Mouse (Mus musculus) right cerebral cortex, postnatal 4 days (tissue): ENCODE measurements around the gene Fbxl20.
"Not testable (repeated sequence)": the region's sequence is repeated elsewhere in the genome, so short reads cannot be mapped to it uniquely, and the experiment has no call there.

Experiments used
- DNase-seq: peaks from one replicate; pipeline ENCODE4 v3.0.0-alpha.2; 2022

Fbxl20 gene

GRCm38 (mm10) chr11:98149786-98150624 is at the start of gene Fbxl20:
TSS of gene Fbxl20 (minus strand) at chr11:98150403.
- DNase-seq: peak; percentile 90

- peak; percentile 81 for DNase-seq
Observed at GRCm38 (mm10) chr11:98192901-98193805, 43.0 kb upstream of the Fbxl20 start, which contains the start of gene Med1. TSS of gene Med1 (minus strand) at chr11:98193293.

GRCm38 (mm10) chr11:98190820-98191219 is 40.6 kb upstream of the Fbxl20 start:
- DNase-seq: no peak

GRCm38 (mm10) chr11:98187640-98188395 is 37.6 kb upstream of the Fbxl20 start:
- no peak for DNase-seq

- DNase-seq: not testable (repeated sequence)
Observed at GRCm38 (mm10) chr11:98182149-98182548, 31.9 kb upstream of the Fbxl20 start.

- no peak for DNase-seq
Observed at GRCm38 (mm10) chr11:98168400-98168799, 18.2 kb upstream of the Fbxl20 start.

GRCm38 (mm10) chr11:98155094-98155493 is 4.9 kb upstream of the Fbxl20 start:
- no peak for DNase-seq

GRCm38 (mm10) chr11:98150625-98151156 is 488 bp upstream of the Fbxl20 start:
- no peak for DNase-seq

GRCm38 (mm10) chr11:98149304-98149750 is 876 bp downstream of the Fbxl20 start:
- peak; percentile 95 for DNase-seq

GRCm38 (mm10) chr11:98148551-98149301 is 1.5 kb downstream of the Fbxl20 start:
- DNase-seq: peak; percentile 27

GRCm38 (mm10) chr11:98145856-98146255 is 4.3 kb downstream of the Fbxl20 start:
- no peak for DNase-seq

- no peak for DNase-seq
Observed at GRCm38 (mm10) chr11:98142545-98142944, 7.7 kb downstream of the Fbxl20 start.

GRCm38 (mm10) chr11:98138894-98139293 is 11.3 kb downstream of the Fbxl20 start:
- no peak for DNase-seq

- DNase-seq: no peak
Observed at GRCm38 (mm10) chr11:98137836-98138235, 12.4 kb downstream of the Fbxl20 start.

- no peak for DNase-seq
Observed at GRCm38 (mm10) chr11:98134951-98135350, 15.3 kb downstream of the Fbxl20 start.

GRCm38 (mm10) chr11:98123424-98123823 is 26.8 kb downstream of the Fbxl20 start:
- no peak for DNase-seq

GRCm38 (mm10) chr11:98114363-98114762 is 35.8 kb downstream of the Fbxl20 start:
- DNase-seq: no peak

- DNase-seq: no peak
Observed at GRCm38 (mm10) chr11:98113504-98113903, 36.7 kb downstream of the Fbxl20 start.

- no peak for DNase-seq
Observed at GRCm38 (mm10) chr11:98109706-98110105, 40.5 kb downstream of the Fbxl20 start.

- no peak for DNase-seq
Observed at GRCm38 (mm10) chr11:98101332-98101731, 48.9 kb downstream of the Fbxl20 start.

- DNase-seq: no peak
Observed at GRCm38 (mm10) chr11:98090583-98090982, 59.6 kb downstream of the Fbxl20 start.

GRCm38 (mm10) chr11:98088224-98088623 is 62.0 kb downstream of the Fbxl20 start:
- DNase-seq: peak; percentile 16
